Mouse (Mus musculus) stomach, embryonic 15.5 days (tissue): ENCODE results near the gene Msl1. TPM values are rescaled to one million over a fixed set of nuclear protein-coding genes. Genes with fewer than 3 reads are reported as not detected.
A peak's percentile ranks its signal among the peaks of the same experiment; 100 is the strongest.
"Not testable (repeated sequence)": the region's sequence is repeated elsewhere in the genome, so short reads cannot be mapped to it uniquely, and the experiment has no call there.

Experiments used
- ATAC-seq: fragments of 200-750 bp; cut with Nextera tagmentation; 2 replicates; pipeline ENCODE4 v1.8.0; 2017; ENCODE audit warnings: low read depth, moderate number of reproducible peaks, moderate TSS enrichment; ENCODE audit not compliant: insufficient read depth, low FRiP score
- H3K27ac ChIP-seq: fragments of 300-500 bp; sonication (generic); 2 replicates; pipeline ENCODE4 v1.5.1; 2015; ENCODE audit warnings: mild to moderate bottlenecking, inconsistent platforms
- H3K27me3 ChIP-seq: fragments of 300-500 bp; sonication (generic); replicated peaks from 2 replicates; pipeline ENCODE4 v1.6.1; 2015; ENCODE audit warnings: inconsistent platforms
- H3K36me3 ChIP-seq: fragments of 300-500 bp; sonication (generic); 2 replicates; pipeline ENCODE4 v1.6.1; 2015; ENCODE audit warnings: inconsistent platforms
- H3K4me1 ChIP-seq: fragments of 300-500 bp; sonication (generic); 2 replicates; pipeline ENCODE4 v1.6.1; 2015; ENCODE audit warnings: inconsistent platforms
- H3K4me2 ChIP-seq: fragments of 300-500 bp; sonication (generic); 2 replicates; pipeline ENCODE4 v1.6.1; 2015; ENCODE audit warnings: mild to moderate bottlenecking, inconsistent platforms
- H3K4me3 ChIP-seq: fragments of 300-500 bp; sonication (generic); replicated peaks from 2 replicates; pipeline ENCODE4 v1.5.1; 2015; ENCODE audit warnings: inconsistent platforms
- H3K9ac ChIP-seq: fragments of 300-500 bp; sonication (generic); 2 replicates; pipeline ENCODE4 v1.6.1; 2015; ENCODE audit warnings: inconsistent platforms
- H3K9me3 ChIP-seq: fragments of 300-500 bp; sonication (generic); 2 replicates; pipeline ENCODE4 v1.6.1; 2016; ENCODE audit warnings: inconsistent platforms
- WGBS: fragments of 180-500 bp; shearing (Covaris S2); methylation state at CpG from one replicate; pipeline ENCODE4 v1.1.7; 2015; 5-methylcytosine and 5-hydroxymethylcytosine counted together
- polyA plus RNA-seq: library from polyadenylated mRNA; unstranded; fragments of >200 nt; fragmentation: Nextera tagmentation; extraction: Ambion mirVana; gene quantifications from 2 replicates; pipeline ENCODE4 v1.2.1, GENCODE M21; 2015

The Msl1 gene
- polyA plus RNA-seq, 1 experiment from 2014 or later: 23.0 TPM

GRCm38 (mm10) chr11:98820968-98821367, 25.7 kb downstream of the Msl1 start:
- Histone ChIP-seq H3K9ac (no peak overlapping the region), H3K4me1 (no peaks in the 10 kb centered on the region), H3K4me2 (no peak overlapping the region), H3K36me3 (peaks cover 55% of the 10 kb centered on the region), H3K27me3 (no peaks in the 10 kb centered on the region), H3K4me3 (no peak overlapping the region), H3K27ac (no peak overlapping the region), H3K9me3 (no peaks in the 10 kb centered on the region)
- ATAC-seq: no peak
- 91% methylated on average over 5 of the region's 5 CpGs for WGBS

- peaks cover 57% of the 10 kb centered on the region for H3K36me3 ChIP-seq
- not testable (repeated sequence) for H3K9ac ChIP-seq, H3K27ac ChIP-seq, H3K4me2 ChIP-seq, H3K4me1 ChIP-seq, H3K27me3 ChIP-seq, ATAC-seq, H3K4me3 ChIP-seq, H3K9me3 ChIP-seq
- 100% methylated on average over 2 of the region's 2 CpGs for WGBS
Observed at GRCm38 (mm10) chr11:98826071-98826470, 30.8 kb downstream of the Msl1 start.

- H3K27ac ChIP-seq: no peak overlapping the region
- H3K4me3 ChIP-seq: no peak overlapping the region
- no peaks in the 10 kb centered on the region for H3K9me3 ChIP-seq
- ATAC-seq: no peak
- no peaks in the 10 kb centered on the region for H3K27me3 ChIP-seq
- peaks cover 61% of the 10 kb centered on the region for H3K36me3 ChIP-seq
- WGBS: 86% methylated on average over 2 of the region's 2 CpGs
- H3K9ac ChIP-seq: no peak overlapping the region
- H3K4me1 ChIP-seq: no peaks in the 10 kb centered on the region
- no peak overlapping the region for H3K4me2 ChIP-seq
Observed at GRCm38 (mm10) chr11:98827877-98828276, 32.6 kb downstream of the Msl1 start.

- no peaks in the 10 kb centered on the region for H3K4me1 ChIP-seq
- ATAC-seq: no peak
- H3K36me3 ChIP-seq: peaks cover 64% of the 10 kb centered on the region
- WGBS: 72% methylated on average over 12 of the region's 12 CpGs
- H3K27ac ChIP-seq: no peak overlapping the region
- H3K9ac ChIP-seq: no peak overlapping the region
- H3K27me3 ChIP-seq: no peaks in the 10 kb centered on the region
- no peak overlapping the region for H3K4me3 ChIP-seq
- H3K9me3 ChIP-seq: no peaks in the 10 kb centered on the region
- no peak overlapping the region for H3K4me2 ChIP-seq
Observed at GRCm38 (mm10) chr11:98829091-98829775, 33.9 kb downstream of the Msl1 start.

- no peaks in the 10 kb centered on the region for H3K9me3 ChIP-seq
Observed at GRCm38 (mm10) chr11:98829875-98830274, 34.6 kb downstream of the Msl1 start.

GRCm38 (mm10) chr11:98835296-98835695, 40.0 kb downstream of the Msl1 start:
- Histone ChIP-seq H3K4me1 (peaks cover 11% of the 10 kb centered on the region), H3K9ac (no peak overlapping the region), H3K27me3 (0 out of 2 replicates have a peak, but pooled peaks cover 3% of the 10 kb centered on the region), H3K9me3 (no peaks in the 10 kb centered on the region), H3K27ac (peak overlapping the region; percentile 51), H3K36me3 (peaks cover 29% of the 10 kb centered on the region), H3K4me3 (no peak overlapping the region), H3K4me2 (no peak overlapping the region)
- ATAC-seq: no peak
- 57% methylated on average over 5 of the region's 5 CpGs for WGBS

More at GRCm38 (mm10) chr11:98829875-98830274, 34.6 kb downstream of the Msl1 start:
- Histone ChIP-seq H3K4me3 (no peak overlapping the region), H3K36me3 (peaks cover 59% of the 10 kb centered on the region), H3K9ac (no peak overlapping the region), H3K4me1 (no peaks in the 10 kb centered on the region), H3K27ac (no peak overlapping the region), H3K27me3 (no peaks in the 10 kb centered on the region), H3K4me2 (no peak overlapping the region)
- ATAC-seq: no peak
- 67% methylated on average over 4 of the region's 4 CpGs for WGBS

GRCm38 (mm10) chr11:98835725-98836124, 40.4 kb downstream of the Msl1 start:
- WGBS: 47% methylated on average over 3 of the region's 3 CpGs
- H3K4me2 ChIP-seq: peak overlapping the region; percentile 89; the same call in 1 of the 2 replicates

GRCm38 (mm10) chr11:98836128-98836527, 40.8 kb downstream of the Msl1 start:
- H3K36me3 ChIP-seq: peaks cover 27% of the 10 kb centered on the region
- H3K9me3 ChIP-seq: no peaks in the 10 kb centered on the region
- ATAC-seq: peak; percentile 30
- peaks cover 11% of the 10 kb centered on the region for H3K4me1 ChIP-seq
- H3K4me2 ChIP-seq: peak overlapping the region; percentile 89
- H3K9ac ChIP-seq: no peak overlapping the region
- H3K4me3 ChIP-seq: peak overlapping the region; percentile 63
- WGBS: 21% methylated on average over 7 of the region's 7 CpGs
- H3K27ac ChIP-seq: peak overlapping the region; percentile 64
- 0 out of 2 replicates have a peak, but pooled peaks cover 3% of the 10 kb centered on the region for H3K27me3 ChIP-seq

More at GRCm38 (mm10) chr11:98835725-98836124, 40.4 kb downstream of the Msl1 start:
- H3K9ac ChIP-seq: no peak overlapping the region
- no peak for ATAC-seq
- H3K27ac ChIP-seq: peak overlapping the region; percentile 64
- peaks cover 29% of the 10 kb centered on the region for H3K36me3 ChIP-seq
- peaks cover 11% of the 10 kb centered on the region for H3K4me1 ChIP-seq
- 0 out of 2 replicates have a peak, but pooled peaks cover 3% of the 10 kb centered on the region for H3K27me3 ChIP-seq
- no peaks in the 10 kb centered on the region for H3K9me3 ChIP-seq
- no peak overlapping the region for H3K4me3 ChIP-seq

- H3K9me3 ChIP-seq: no peaks in the 10 kb centered on the region
- H3K36me3 ChIP-seq: peaks cover 22% of the 10 kb centered on the region
- H3K9ac ChIP-seq: peak within 1 kb of the TSS; percentile 74
- WGBS: under 1% methylated on average over 47 of the region's 48 CpGs
- peaks cover 11% of the 10 kb centered on the region for H3K4me1 ChIP-seq
- H3K4me3 ChIP-seq: peak within 1 kb of the TSS; percentile 63
- H3K27ac ChIP-seq: peak within 1 kb of the TSS; percentile 64
- ATAC-seq: peak; percentile 88
- H3K27me3 ChIP-seq: 0 out of 2 replicates have a peak, but pooled peaks cover 3% of the 10 kb centered on the region
- peak within 1 kb of the TSS; percentile 89 for H3K4me2 ChIP-seq
Observed at GRCm38 (mm10) chr11:98836651-98837141, 41.4 kb downstream of the Msl1 start, which contains the start of gene Rapgefl1. Gene Rapgefl1, plus strand, starts transcription at chr11:98836785.

- ATAC-seq: 0 out of 2 replicates have a peak, but pooled peaks have one; percentile 8
- 2% methylated on average over 25 of the region's 29 CpGs for WGBS
- no peak overlapping the region for H3K27ac ChIP-seq
- H3K9me3 ChIP-seq: no peaks in the 10 kb centered on the region
- peaks cover 11% of the 10 kb centered on the region for H3K4me1 ChIP-seq
- 0 out of 2 replicates have a peak, but pooled peaks cover 3% of the 10 kb centered on the region for H3K27me3 ChIP-seq
- peak overlapping the region; percentile 89 for H3K4me2 ChIP-seq
- peak overlapping the region; percentile 63 for H3K4me3 ChIP-seq
- H3K9ac ChIP-seq: peak overlapping the region; percentile 74
- H3K36me3 ChIP-seq: peaks cover 16% of the 10 kb centered on the region
Observed at GRCm38 (mm10) chr11:98837231-98837704, 42.0 kb downstream of the Msl1 start.

GRCm38 (mm10) chr11:98837917-98838316, 42.6 kb downstream of the Msl1 start:
- H3K27me3 ChIP-seq: 0 out of 2 replicates have a peak, but pooled peaks cover 3% of the 10 kb centered on the region
- H3K36me3 ChIP-seq: peaks cover 10% of the 10 kb centered on the region
- no peak overlapping the region for H3K9ac ChIP-seq
- peak overlapping the region; percentile 63 for H3K4me3 ChIP-seq
- H3K4me2 ChIP-seq: peak overlapping the region; percentile 89
- ATAC-seq: no peak
- H3K4me1 ChIP-seq: peaks cover 11% of the 10 kb centered on the region
- WGBS: 63% methylated on average over 11 of the region's 11 CpGs
- H3K27ac ChIP-seq: no peak overlapping the region
- no peaks in the 10 kb centered on the region for H3K9me3 ChIP-seq

- no peak overlapping the region for H3K9ac ChIP-seq
- H3K4me1 ChIP-seq: peaks cover 11% of the 10 kb centered on the region
- H3K27ac ChIP-seq: no peak overlapping the region
- H3K27me3 ChIP-seq: 0 out of 2 replicates have a peak, but pooled peaks cover 3% of the 10 kb centered on the region
- H3K4me2 ChIP-seq: peak overlapping the region; percentile 89
- no peaks in the 10 kb centered on the region for H3K9me3 ChIP-seq
- WGBS: 77% methylated on average over 9 of the region's 9 CpGs
- ATAC-seq: no peak
- H3K4me3 ChIP-seq: peak overlapping the region; percentile 63; the same call in 1 of the 2 replicates
- peaks cover 4% of the 10 kb centered on the region; the same call in 1 of the 2 replicates for H3K36me3 ChIP-seq
Observed at GRCm38 (mm10) chr11:98838512-98838911, 43.2 kb downstream of the Msl1 start.
